Mouse (Mus musculus): ENCODE measurements at regions not wholly inside any gene's neighbourhood (a gene's known extent, or its start where the extent isn't known, plus 50 kb on each side); places are given as distances from the start of the nearest gene placed in this dataset.

- Histone ChIP-seq H3K27ac (ENCODE audit: low read length) (no peak overlapping the region), H3K36me3 (ENCODE audit: control insufficient read depth, insufficient read depth, low read length) (no peaks in the 10 kb centered on the region), H3K4me2 (replicated peaks; ENCODE audit: low read depth, low read length) (no peak overlapping the region), H3K9me3 (ENCODE audit: control insufficient read depth, low read depth, low read length) (no peaks in the 10 kb centered on the region), H3K9ac (replicated peaks; ENCODE audit: low read depth, low read length) (no peak overlapping the region), H3K27me3 (ENCODE audit: control insufficient read depth, insufficient read depth, low read length) (no peaks in the 10 kb centered on the region), H3K4me1 (ENCODE audit: control insufficient read depth, insufficient read depth, low read length) (no peaks in the 10 kb centered on the region), H3K4me3 (ENCODE audit: low read depth, low read length) (no peak overlapping the region)
- ATAC-seq (ENCODE audit: insufficient number of reproducible peaks, insufficient read depth, low FRiP score, low read depth), result no peak
- WGBS, result 80% methylated on average over 7 of the region's 7 CpGs
Observed at GRCm38 (mm10) chr1:69357548-69357947, 249.7 kb upstream of the Erbb4 start.

- Histone ChIP-seq H3K4me1 (ENCODE audit: control insufficient read depth, insufficient read depth, low read length) (no peaks in the 10 kb centered on the region), H3K4me3 (ENCODE audit: low read depth, low read length) (no peak overlapping the region), H3K27ac (ENCODE audit: low read length) (no peak overlapping the region), H3K4me2 (replicated peaks; ENCODE audit: low read depth, low read length) (no peak overlapping the region), H3K27me3 (ENCODE audit: control insufficient read depth, insufficient read depth, low read length) (no peaks in the 10 kb centered on the region), H3K36me3 (ENCODE audit: control insufficient read depth, insufficient read depth, low read length) (no peaks in the 10 kb centered on the region), H3K9me3 (ENCODE audit: control insufficient read depth, low read depth, low read length) (no peaks in the 10 kb centered on the region), H3K9ac (replicated peaks; ENCODE audit: low read depth, low read length) (no peak overlapping the region)
- no peak for ATAC-seq (ENCODE audit: insufficient number of reproducible peaks, insufficient read depth, low FRiP score, low read depth)
- 78% methylated on average over 2 of the region's 2 CpGs for WGBS
Observed at GRCm38 (mm10) chr1:69350417-69350816, 242.6 kb upstream of the Erbb4 start.

GRCm38 (mm10) chr1:69349826-69350225 lies 242.0 kb upstream of the Erbb4 start:
- Histone ChIP-seq H3K4me2 (replicated peaks; ENCODE audit: low read depth, low read length) (no peak overlapping the region), H3K9me3 (ENCODE audit: control insufficient read depth, low read depth, low read length) (no peaks in the 10 kb centered on the region), H3K4me3 (ENCODE audit: low read depth, low read length) (no peak overlapping the region), H3K36me3 (ENCODE audit: control insufficient read depth, insufficient read depth, low read length) (no peaks in the 10 kb centered on the region), H3K27ac (ENCODE audit: low read length) (no peak overlapping the region), H3K4me1 (ENCODE audit: control insufficient read depth, insufficient read depth, low read length) (no peaks in the 10 kb centered on the region), H3K9ac (replicated peaks; ENCODE audit: low read depth, low read length) (no peak overlapping the region), H3K27me3 (ENCODE audit: control insufficient read depth, insufficient read depth, low read length) (no peaks in the 10 kb centered on the region)
- ATAC-seq (ENCODE audit: insufficient number of reproducible peaks, insufficient read depth, low FRiP score, low read depth), result no peak
- 83% methylated on average over 6 of the region's 6 CpGs for WGBS

- no peak overlapping the region for H3K4me3 ChIP-seq (ENCODE audit: low read depth, low read length)
- H3K27ac ChIP-seq (ENCODE audit: low read length), result no peak overlapping the region
- H3K27me3 ChIP-seq (ENCODE audit: control insufficient read depth, insufficient read depth, low read length), result no peaks in the 10 kb centered on the region
- no peaks in the 10 kb centered on the region for H3K36me3 ChIP-seq (ENCODE audit: control insufficient read depth, insufficient read depth, low read length)
- no peak for ATAC-seq (ENCODE audit: insufficient number of reproducible peaks, insufficient read depth, low FRiP score, low read depth)
- WGBS, result 72% methylated on average over 4 of the region's 4 CpGs
- no peaks in the 10 kb centered on the region for H3K9me3 ChIP-seq (ENCODE audit: control insufficient read depth, low read depth, low read length)
- H3K4me2 ChIP-seq (replicated peaks; ENCODE audit: low read depth, low read length), result no peak overlapping the region
- H3K9ac ChIP-seq (replicated peaks; ENCODE audit: low read depth, low read length), result no peak overlapping the region
- no peaks in the 10 kb centered on the region for H3K4me1 ChIP-seq (ENCODE audit: control insufficient read depth, insufficient read depth, low read length)
Observed at GRCm38 (mm10) chr1:69342100-69342499, 234.2 kb upstream of the Erbb4 start.

GRCm38 (mm10) chr1:69340481-69340880 lies 232.6 kb upstream of the Erbb4 start:
- no peak overlapping the region for H3K4me3 ChIP-seq (ENCODE audit: low read depth, low read length)
- no peak overlapping the region for H3K9ac ChIP-seq (replicated peaks; ENCODE audit: low read depth, low read length)
- H3K4me2 ChIP-seq (replicated peaks; ENCODE audit: low read depth, low read length), result no peak overlapping the region
- H3K27ac ChIP-seq (ENCODE audit: low read length), result no peak overlapping the region
- H3K36me3 ChIP-seq (ENCODE audit: control insufficient read depth, insufficient read depth, low read length), result no peaks in the 10 kb centered on the region
- no peaks in the 10 kb centered on the region for H3K27me3 ChIP-seq (ENCODE audit: control insufficient read depth, insufficient read depth, low read length)
- ATAC-seq (ENCODE audit: insufficient number of reproducible peaks, insufficient read depth, low FRiP score, low read depth), result no peak
- 89% methylated on average over 4 of the region's 4 CpGs for WGBS
- no peaks in the 10 kb centered on the region for H3K4me1 ChIP-seq (ENCODE audit: control insufficient read depth, insufficient read depth, low read length)
- no peaks in the 10 kb centered on the region for H3K9me3 ChIP-seq (ENCODE audit: control insufficient read depth, low read depth, low read length)

GRCm38 (mm10) chr1:69331418-69332254 lies 223.8 kb upstream of the Erbb4 start:
- Histone ChIP-seq H3K27me3 (ENCODE audit: control insufficient read depth, insufficient read depth, low read length) (no peaks in the 10 kb centered on the region), H3K27ac (ENCODE audit: low read length) (no peak overlapping the region), H3K9me3 (ENCODE audit: control insufficient read depth, low read depth, low read length) (no peaks in the 10 kb centered on the region), H3K4me1 (ENCODE audit: control insufficient read depth, insufficient read depth, low read length) (peaks cover 4% of the 10 kb centered on the region; the same call in 1 of the 2 replicates), H3K4me2 (replicated peaks; ENCODE audit: low read depth, low read length) (peak overlapping the region; percentile 33; the same call in 1 of the 2 replicates), H3K9ac (replicated peaks; ENCODE audit: low read depth, low read length) (no peak overlapping the region), H3K36me3 (ENCODE audit: control insufficient read depth, insufficient read depth, low read length) (no peaks in the 10 kb centered on the region), H3K4me3 (ENCODE audit: low read depth, low read length) (no peak overlapping the region)
- whole genome bisulfite sequencing, result 45% methylated on average over 11 of the region's 11 CpGs
- no peak for ATAC-seq (ENCODE audit: insufficient number of reproducible peaks, insufficient read depth, low FRiP score, low read depth)

GRCm38 (mm10) chr1:69329399-69329798 lies 221.5 kb upstream of the Erbb4 start:
- H3K4me1 ChIP-seq (ENCODE audit: control insufficient read depth, insufficient read depth, low read length), result peaks cover 4% of the 10 kb centered on the region; the same call in 1 of the 2 replicates
- no peak overlapping the region for H3K27ac ChIP-seq (ENCODE audit: low read length)
- H3K4me3 ChIP-seq (ENCODE audit: low read depth, low read length), result no peak overlapping the region
- H3K27me3 ChIP-seq (ENCODE audit: control insufficient read depth, insufficient read depth, low read length), result no peaks in the 10 kb centered on the region
- H3K4me2 ChIP-seq (replicated peaks; ENCODE audit: low read depth, low read length), result no peak overlapping the region
- no peak overlapping the region for H3K9ac ChIP-seq (replicated peaks; ENCODE audit: low read depth, low read length)
- no peaks in the 10 kb centered on the region for H3K9me3 ChIP-seq (ENCODE audit: control insufficient read depth, low read depth, low read length)
- WGBS, result 58% methylated on average over 3 of the region's 3 CpGs
- no peaks in the 10 kb centered on the region for H3K36me3 ChIP-seq (ENCODE audit: control insufficient read depth, insufficient read depth, low read length)
- ATAC-seq (ENCODE audit: insufficient number of reproducible peaks, insufficient read depth, low FRiP score, low read depth), result no peak

GRCm38 (mm10) chr1:69326711-69327110 lies 218.9 kb upstream of the Erbb4 start:
- WGBS, result 72% methylated on average over 8 of the region's 8 CpGs
- ATAC-seq (ENCODE audit: insufficient number of reproducible peaks, insufficient read depth, low FRiP score, low read depth), result no peak
- H3K27ac ChIP-seq (ENCODE audit: low read length), result no peak overlapping the region

GRCm38 (mm10) chr1:69319526-69319925 lies 211.7 kb upstream of the Erbb4 start:
- Histone ChIP-seq H3K27me3 (ENCODE audit: control insufficient read depth, insufficient read depth, low read length) (no peaks in the 10 kb centered on the region), H3K36me3 (ENCODE audit: control insufficient read depth, insufficient read depth, low read length) (no peaks in the 10 kb centered on the region), H3K9ac (replicated peaks; ENCODE audit: low read depth, low read length) (no peak overlapping the region), H3K27ac (ENCODE audit: low read length) (no peak overlapping the region), H3K4me1 (ENCODE audit: control insufficient read depth, insufficient read depth, low read length) (no peaks in the 10 kb centered on the region), H3K4me2 (replicated peaks; ENCODE audit: low read depth, low read length) (no peak overlapping the region), H3K9me3 (ENCODE audit: control insufficient read depth, low read depth, low read length) (no peaks in the 10 kb centered on the region), H3K4me3 (ENCODE audit: low read depth, low read length) (no peak overlapping the region)
- 18% methylated on average over 3 of the region's 3 CpGs for WGBS
- ATAC-seq (ENCODE audit: insufficient number of reproducible peaks, insufficient read depth, low FRiP score, low read depth), result no peak

More at GRCm38 (mm10) chr1:69326711-69327110, 218.9 kb upstream of the Erbb4 start:
- Histone ChIP-seq H3K36me3 (ENCODE audit: control insufficient read depth, insufficient read depth, low read length) (no peaks in the 10 kb centered on the region), H3K27me3 (ENCODE audit: control insufficient read depth, insufficient read depth, low read length) (no peaks in the 10 kb centered on the region), H3K9me3 (ENCODE audit: control insufficient read depth, low read depth, low read length) (no peaks in the 10 kb centered on the region), H3K9ac (replicated peaks; ENCODE audit: low read depth, low read length) (no peak overlapping the region), H3K4me1 (ENCODE audit: control insufficient read depth, insufficient read depth, low read length) (peaks cover 3% of the 10 kb centered on the region; the same call in 1 of the 2 replicates), H3K4me2 (replicated peaks; ENCODE audit: low read depth, low read length) (no peak overlapping the region), H3K4me3 (ENCODE audit: low read depth, low read length) (no peak overlapping the region)

Data from stomach, embryonic 14.5 days (tissue).